Mouse (Mus musculus): ENCODE measurements around the gene Hck. TPM values are rescaled to one million over a fixed set of nuclear protein-coding genes. Genes with fewer than 3 reads are reported as not detected.

Hck gene
- total and polyA plus RNA-seq, 3 experiments, result 1.5 to 2.9 (median 1.5) TPM

GRCm38 (mm10) chr2:153080841-153081523, 27.3 kb upstream of the Hck start:
- peak; percentile 69 to 80 for DNase-seq
- Histone ChIP-seq H3K4me1 (ENCODE audit: control insufficient read depth, insufficient read depth, low read length) (peaks cover 13% of the 10 kb centered on the region), H3K36me3 (ENCODE audit: control insufficient read depth, insufficient read depth, low read length) (no peaks in the 10 kb centered on the region), H3K4me3 (no peak overlapping the region), H3K27me3 (ENCODE audit: control insufficient read depth, insufficient read depth, low read length) (no peaks in the 10 kb centered on the region; the same call in 1 of the 2 replicates), H3K27ac (no peak overlapping the region), H3K9ac (ENCODE audit: low read depth, low read length) (no peak overlapping the region), H3K79me2 (replicated peaks; ENCODE audit: control insufficient read depth, insufficient read depth, low read length) (no peaks in the 10 kb centered on the region)
- TF ChIP-seq EP300 (IDR thresholded peaks at IDR 0.05; ENCODE audit: insufficient read depth, low read depth, low read length) (peak; percentile 89; the same call in 1 of the 2 replicates), POLR2A (IDR thresholded peaks at IDR 0.05; ENCODE audit: insufficient read depth, low read depth, low read length) (no peak), CTCF (IDR thresholded peaks at IDR 0.05) (peak; percentile 93)
- intact Hi-C loops (cut with DNase I), result loop anchor here (1.0 to 5.0 kb wide), 2 partner anchors 33 to 61 kb away; no protein-coding TSS in a partner anchor
- 43% methylated on average over 32 of the region's 32 CpGs for WGBS

GRCm38 (mm10) chr2:153081866-153082265, 26.4 kb upstream of the Hck start:
- H3K27ac ChIP-seq, result no peak overlapping the region
- no peaks in the 10 kb centered on the region for H3K36me3 ChIP-seq (ENCODE audit: control insufficient read depth, insufficient read depth, low read length)
- WGBS, result 75% methylated on average over 6 of the region's 6 CpGs
- no peak overlapping the region for H3K4me3 ChIP-seq
- no peak for TF ChIP-seq EP300 (IDR thresholded peaks at IDR 0.05; ENCODE audit: insufficient read depth, low read depth, low read length)
- no peak for TF ChIP-seq POLR2A (IDR thresholded peaks at IDR 0.05; ENCODE audit: insufficient read depth, low read depth, low read length)
- TF ChIP-seq CTCF (IDR thresholded peaks at IDR 0.05), result no peak
- peaks cover 12% of the 10 kb centered on the region for H3K4me1 ChIP-seq (ENCODE audit: control insufficient read depth, insufficient read depth, low read length)
- no peak for DNase-seq
- no peak overlapping the region for H3K9ac ChIP-seq (ENCODE audit: low read depth, low read length)
- intact Hi-C loops (cut with DNase I), result loop anchor here (1.0 to 5.0 kb wide), 2 partner anchors 34 to 60 kb away; no protein-coding TSS in a partner anchor
- no peaks in the 10 kb centered on the region for H3K79me2 ChIP-seq (replicated peaks; ENCODE audit: control insufficient read depth, insufficient read depth, low read length)
- no peaks in the 10 kb centered on the region for H3K27me3 ChIP-seq (ENCODE audit: control insufficient read depth, insufficient read depth, low read length)

DNA sequence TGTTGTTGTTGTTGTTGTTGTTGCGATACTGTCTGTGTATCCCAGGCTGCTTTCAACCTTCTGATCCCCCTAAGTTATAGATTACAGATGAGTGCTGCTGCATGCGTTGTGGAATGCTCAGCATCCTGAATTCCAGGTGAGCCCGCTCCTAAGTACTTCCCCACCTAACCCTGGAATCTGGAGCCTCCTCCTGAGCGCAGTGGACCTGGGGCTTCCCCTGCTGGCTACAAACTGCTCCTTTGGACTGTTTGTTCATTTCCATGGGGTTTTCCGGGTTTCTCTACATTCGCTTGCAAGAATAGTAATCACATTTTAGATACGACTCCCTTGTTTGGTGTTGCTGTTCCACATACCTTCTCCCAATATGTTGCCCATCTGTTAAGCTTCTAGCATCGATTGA, 25.0 kb upstream of the Hck start:
- Histone ChIP-seq H3K4me3 (no peak overlapping the region), H3K4me1 (ENCODE audit: control insufficient read depth, insufficient read depth, low read length) (peaks cover 9% of the 10 kb centered on the region), H3K79me2 (replicated peaks; ENCODE audit: control insufficient read depth, insufficient read depth, low read length) (no peaks in the 10 kb centered on the region), H3K27me3 (ENCODE audit: control insufficient read depth, insufficient read depth, low read length) (no peaks in the 10 kb centered on the region), H3K36me3 (ENCODE audit: control insufficient read depth, insufficient read depth, low read length) (no peaks in the 10 kb centered on the region), H3K27ac (no peak overlapping the region), H3K9ac (ENCODE audit: low read depth, low read length) (no peak overlapping the region)
- DNase-seq, result no peak
- intact Hi-C loops (cut with DNase I), result loop anchor here (5.0 kb wide), 1 partner anchor 59 kb away; no protein-coding TSS in a partner anchor
- TF ChIP-seq EP300 (IDR thresholded peaks at IDR 0.05; ENCODE audit: insufficient read depth, low read depth, low read length) (no peak), CTCF (IDR thresholded peaks at IDR 0.05) (no peak), POLR2A (IDR thresholded peaks at IDR 0.05; ENCODE audit: insufficient read depth, low read depth, low read length) (no peak)
- 64% methylated on average over 8 of the region's 8 CpGs for WGBS

- 64% methylated on average over 4 of the region's 4 CpGs for WGBS
- Histone ChIP-seq H3K27ac (no peak overlapping the region), H3K27me3 (ENCODE audit: control insufficient read depth, insufficient read depth, low read length) (no peaks in the 10 kb centered on the region), H3K36me3 (ENCODE audit: control insufficient read depth, insufficient read depth, low read length) (no peaks in the 10 kb centered on the region), H3K4me1 (ENCODE audit: control insufficient read depth, insufficient read depth, low read length) (peaks cover 9% of the 10 kb centered on the region), H3K9ac (ENCODE audit: low read depth, low read length) (no peak overlapping the region), H3K79me2 (replicated peaks; ENCODE audit: control insufficient read depth, insufficient read depth, low read length) (no peaks in the 10 kb centered on the region), H3K4me3 (no peak overlapping the region)
- no peak for DNase-seq
- TF ChIP-seq POLR2A (IDR thresholded peaks at IDR 0.05; ENCODE audit: insufficient read depth, low read depth, low read length), result no peak
- no peak for TF ChIP-seq CTCF (IDR thresholded peaks at IDR 0.05)
- no peak for TF ChIP-seq EP300 (IDR thresholded peaks at IDR 0.05; ENCODE audit: insufficient read depth, low read depth, low read length)
- intact Hi-C loops (cut with DNase I), result loop anchor here (5.0 kb wide), 1 partner anchor 58 kb away; no protein-coding TSS in a partner anchor
These were observed 24.4 kb upstream of the Hck start for GRCm38 (mm10) chr2:153083824-153084223.

GRCm38 (mm10) chr2:153084261-153084976, 23.8 kb upstream of the Hck start:
- intact Hi-C loops (cut with DNase I), result loop anchor here (5.0 kb wide), 1 partner anchor 58 kb away; no protein-coding TSS in a partner anchor
- no peak overlapping the region for H3K27ac ChIP-seq
- H3K27me3 ChIP-seq (ENCODE audit: control insufficient read depth, insufficient read depth, low read length), result no peaks in the 10 kb centered on the region
- H3K4me1 ChIP-seq (ENCODE audit: control insufficient read depth, insufficient read depth, low read length), result peaks cover 11% of the 10 kb centered on the region
- 36% methylated on average over 7 of the region's 7 CpGs for WGBS
- H3K4me3 ChIP-seq, result no peak overlapping the region
- H3K79me2 ChIP-seq (replicated peaks; ENCODE audit: control insufficient read depth, insufficient read depth, low read length), result no peaks in the 10 kb centered on the region
- no peak overlapping the region for H3K9ac ChIP-seq (ENCODE audit: low read depth, low read length)
- peak in 1 of 2 experiments; percentile 61 for DNase-seq
- TF ChIP-seq POLR2A (IDR thresholded peaks at IDR 0.05; ENCODE audit: insufficient read depth, low read depth, low read length) (0 out of 2 replicates have a peak, but pooled peaks have one; percentile 27), CTCF (IDR thresholded peaks at IDR 0.05) (no peak)
- H3K36me3 ChIP-seq (ENCODE audit: control insufficient read depth, insufficient read depth, low read length), result no peaks in the 10 kb centered on the region

Measured in heart, adult 2 months (tissue).